Mouse (Mus musculus) urinary bladder, postnatal 10 days (tissue): ENCODE measurements at regions not wholly inside any gene's neighbourhood (a gene's known extent, or its start where the extent isn't known, plus 50 kb on each side); places are given as distances from the start of the nearest gene placed in this dataset.

Experiments used
- DNase-seq: peaks from one replicate; pipeline ENCODE4 v3.0.0; 2022; ENCODE audit warnings: low spot score

DNA sequence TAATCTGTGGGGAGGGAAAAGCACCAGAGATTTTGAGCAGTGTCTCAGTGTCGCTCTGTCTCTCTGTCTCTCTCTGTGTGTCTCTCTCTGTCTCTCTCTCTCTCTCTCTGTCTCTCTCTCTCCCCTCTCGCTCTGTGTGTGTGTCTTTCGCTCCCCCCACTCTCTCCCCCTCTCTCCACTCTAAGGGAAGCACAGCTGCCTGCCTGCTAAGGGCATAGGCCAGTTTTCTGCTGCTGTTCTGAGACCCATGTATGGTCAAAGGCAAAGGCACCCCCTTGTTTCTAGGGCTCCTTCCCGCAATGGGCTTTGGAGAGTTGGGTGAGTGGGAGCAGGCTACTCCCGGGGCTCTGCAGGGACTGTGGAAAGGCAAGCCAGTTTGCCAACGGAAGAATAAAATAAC lies 192.2 kb downstream of the Lmo4 start:
- no peak for DNase-seq

DNA sequence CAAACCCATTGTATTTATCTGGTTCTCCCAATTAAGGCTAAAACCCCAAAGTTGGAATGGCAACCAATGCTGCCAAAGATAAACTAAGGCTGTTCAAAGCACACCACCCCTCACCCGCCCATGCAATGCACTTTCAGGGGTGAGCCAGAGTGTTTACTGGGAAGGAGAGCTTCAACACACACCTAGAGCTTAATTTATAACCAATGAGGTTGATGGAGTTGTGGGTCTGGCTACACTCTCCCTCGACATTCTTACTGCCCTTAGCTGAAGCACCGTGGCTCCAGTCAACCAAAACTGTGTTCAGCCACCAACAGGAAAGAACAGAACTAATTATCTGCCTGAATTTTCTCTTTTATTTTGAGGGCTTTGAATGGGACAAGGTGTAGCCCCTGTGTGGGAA lies 192.8 kb downstream of the Lmo4 start:
- DNase-seq = no peak

DNA sequence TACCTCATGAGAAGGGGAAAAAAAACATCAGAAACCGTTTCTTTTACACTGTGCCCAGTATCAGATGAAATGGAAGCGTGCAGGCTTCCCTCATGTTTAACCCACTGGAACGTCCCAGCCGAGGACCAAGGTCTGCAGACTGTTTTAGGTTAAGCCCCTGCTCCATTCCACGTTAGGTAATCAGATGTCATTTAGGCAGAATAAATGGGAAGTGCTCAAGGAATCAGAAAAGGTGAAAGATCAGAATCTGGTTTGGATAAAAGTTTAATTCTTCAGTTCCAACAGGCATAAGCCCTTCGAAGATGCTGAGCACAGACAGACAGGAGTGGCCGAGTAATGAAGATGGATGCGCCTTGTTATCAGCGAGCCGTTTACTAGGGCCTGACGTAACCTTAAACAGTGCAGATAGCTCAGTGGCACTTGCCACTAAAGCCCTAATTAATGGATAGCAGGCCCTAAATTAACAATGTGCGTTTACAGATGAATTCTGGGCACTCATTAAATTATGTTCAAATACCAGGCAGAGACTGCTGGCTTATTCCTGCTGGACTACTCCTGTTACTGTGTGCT lies 193.5 kb downstream of the Lmo4 start:
- no peak for DNase-seq

DNA sequence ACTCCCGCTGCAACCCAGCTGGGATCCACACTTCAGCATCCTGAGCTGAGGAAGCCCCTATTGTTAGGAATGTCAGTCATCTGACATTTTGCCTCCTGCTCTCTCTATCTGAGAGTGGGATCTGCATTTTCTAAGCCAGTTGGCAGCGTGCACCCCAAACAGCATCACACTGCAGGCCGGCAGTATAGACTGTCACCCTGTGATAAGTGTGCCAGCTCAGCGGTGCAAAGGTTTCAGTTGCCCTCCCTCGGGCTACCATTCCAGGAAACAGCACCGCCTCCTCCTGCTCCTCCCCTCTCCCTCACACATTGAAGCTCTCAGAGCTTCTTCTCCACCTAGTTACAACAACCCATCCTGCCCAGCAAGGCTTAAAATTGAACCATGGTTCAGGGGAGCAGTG lies 194.5 kb downstream of the Lmo4 start:
- DNase-seq = no peak

DNA sequence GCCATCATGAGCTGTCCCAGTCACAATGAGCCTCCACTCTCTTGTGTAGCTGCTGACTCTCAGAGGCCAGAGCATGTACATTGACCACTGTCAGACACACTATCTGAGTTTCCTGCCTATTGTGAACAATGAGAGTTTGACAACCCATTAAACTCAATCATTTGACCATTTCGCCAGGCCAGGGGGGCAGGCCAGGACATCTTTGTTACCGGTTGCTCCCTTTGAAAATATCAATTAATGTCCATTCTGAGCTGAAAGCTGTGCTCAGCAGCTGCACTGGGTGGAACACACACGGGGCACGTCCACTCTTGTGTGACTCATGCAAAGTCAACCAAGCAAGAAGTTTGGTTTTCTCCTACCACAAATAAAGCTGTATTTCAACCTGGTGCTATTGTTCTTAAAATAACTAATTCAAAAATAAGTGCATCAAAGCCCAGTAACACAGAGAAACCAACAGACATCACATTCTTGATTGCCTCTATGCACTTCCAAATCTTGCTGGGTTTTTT lies 197.9 kb downstream of the Lmo4 start:
- no peak for DNase-seq

DNA sequence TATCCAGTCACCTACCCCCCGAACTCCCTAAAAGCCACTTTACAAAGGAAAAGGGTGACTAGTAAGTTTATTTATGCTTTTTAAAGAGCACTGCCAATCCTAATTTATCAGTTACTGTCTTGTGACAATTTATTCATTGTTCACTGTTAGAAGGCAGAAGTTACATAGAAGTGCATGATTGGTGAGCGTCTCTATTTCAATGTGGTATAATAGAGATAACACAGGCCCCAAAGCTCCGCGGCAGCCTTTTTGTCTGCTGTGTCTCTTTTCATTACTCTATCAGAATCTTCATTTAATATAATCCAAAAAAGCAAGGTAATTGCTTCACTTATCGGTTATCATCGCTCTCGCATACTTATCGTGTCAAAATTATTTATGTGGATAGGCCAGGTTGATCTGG lies 207.1 kb downstream of the Lmo4 start:
- DNase-seq = no peak

DNA sequence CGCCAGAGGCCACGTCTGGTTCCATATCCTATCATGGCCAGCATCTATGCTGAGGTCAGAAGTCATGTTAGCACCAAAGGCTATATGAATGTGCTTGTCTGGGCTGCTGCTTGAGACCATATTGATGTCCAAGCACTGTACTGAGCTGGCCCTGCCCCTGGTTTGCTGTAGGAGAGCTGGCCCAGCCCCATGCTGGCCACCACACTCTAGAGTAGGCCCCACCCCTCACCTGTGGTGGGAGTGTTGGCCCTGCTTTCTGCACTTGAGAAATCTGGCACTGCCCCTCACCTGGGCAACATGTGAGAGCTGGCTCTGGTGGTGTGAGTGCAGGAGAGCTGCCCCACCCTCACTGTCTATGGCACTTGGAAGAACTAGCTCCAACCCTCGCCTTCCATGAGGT lies 210.0 kb downstream of the Lmo4 start:
- DNase-seq = no peak

DNA sequence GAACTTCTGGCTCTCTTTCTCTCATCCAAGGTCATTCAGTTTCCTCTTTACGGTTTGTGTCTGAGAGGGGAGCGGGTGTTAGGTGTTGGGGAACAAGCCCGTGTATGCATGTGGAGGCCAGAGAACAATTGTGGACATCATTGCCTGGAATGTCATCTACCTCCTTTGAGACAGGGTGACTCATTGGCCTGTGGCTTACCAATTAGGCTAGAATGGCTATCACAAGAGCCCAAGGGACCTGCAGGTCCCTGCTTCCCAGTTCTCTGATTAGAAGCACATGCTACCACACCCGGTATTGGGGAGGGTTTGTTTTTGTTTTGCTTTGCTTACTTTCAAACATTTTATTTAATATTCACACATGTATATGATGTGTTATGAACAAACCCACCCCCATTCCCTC lies 216.0 kb downstream of the Lmo4 start:
- DNase-seq = no peak

DNA sequence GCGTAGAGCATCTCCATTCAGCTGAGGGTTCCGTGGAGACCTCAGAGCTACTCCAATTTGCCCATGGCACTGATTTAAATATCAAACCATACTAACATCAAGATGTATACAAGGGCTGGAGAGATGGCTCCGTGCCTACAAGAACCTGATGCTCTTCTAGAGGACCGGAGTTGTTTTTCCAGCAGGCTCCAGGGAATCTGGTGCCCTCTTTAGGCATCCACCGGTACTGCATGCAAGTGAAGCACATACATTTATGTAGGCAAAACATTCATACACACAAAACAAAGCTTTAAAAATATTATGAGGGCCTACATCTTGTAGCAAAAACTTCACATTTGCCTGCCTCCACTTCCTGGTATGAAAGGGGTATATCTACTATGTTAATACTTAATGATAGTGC lies 217.0 kb downstream of the Lmo4 start:
- no peak for DNase-seq

DNA sequence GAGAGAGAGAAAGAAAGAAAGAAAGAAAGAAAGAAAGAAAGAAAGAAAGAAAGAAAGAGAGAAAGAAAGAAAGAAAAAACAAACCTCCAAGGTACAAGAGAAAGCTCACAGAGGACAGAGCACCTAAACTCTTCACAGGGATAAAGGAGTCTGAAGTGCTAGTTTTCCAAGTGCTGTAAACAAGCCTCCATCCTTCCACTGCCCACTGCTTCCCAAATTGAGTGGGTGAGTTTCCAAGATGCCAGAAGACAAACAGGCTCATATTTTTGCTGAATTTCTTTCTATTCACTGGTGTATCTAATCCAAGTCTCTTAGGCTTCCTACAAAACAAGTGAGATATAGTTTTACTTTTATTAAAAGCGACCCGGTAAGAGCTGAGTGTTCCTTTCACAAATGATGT lies 218.2 kb downstream of the Lmo4 start:
- DNase-seq = no peak

DNA sequence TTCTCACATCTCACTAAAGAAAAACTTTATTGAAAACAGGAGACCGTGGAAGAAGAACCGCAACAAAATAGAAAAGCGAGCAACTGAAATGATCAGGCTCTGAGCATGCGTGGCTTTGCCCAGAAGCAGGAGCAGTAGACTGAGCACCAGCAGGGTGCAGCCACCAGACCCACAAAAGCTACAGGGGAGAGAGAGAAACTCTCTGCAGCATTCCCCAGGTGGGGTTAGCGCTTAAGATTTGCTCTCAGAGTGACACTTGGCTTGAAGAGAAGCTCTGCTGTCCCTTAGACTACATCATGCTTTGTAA lies 218.9 kb downstream of the Lmo4 start:
- DNase-seq = no peak

DNA sequence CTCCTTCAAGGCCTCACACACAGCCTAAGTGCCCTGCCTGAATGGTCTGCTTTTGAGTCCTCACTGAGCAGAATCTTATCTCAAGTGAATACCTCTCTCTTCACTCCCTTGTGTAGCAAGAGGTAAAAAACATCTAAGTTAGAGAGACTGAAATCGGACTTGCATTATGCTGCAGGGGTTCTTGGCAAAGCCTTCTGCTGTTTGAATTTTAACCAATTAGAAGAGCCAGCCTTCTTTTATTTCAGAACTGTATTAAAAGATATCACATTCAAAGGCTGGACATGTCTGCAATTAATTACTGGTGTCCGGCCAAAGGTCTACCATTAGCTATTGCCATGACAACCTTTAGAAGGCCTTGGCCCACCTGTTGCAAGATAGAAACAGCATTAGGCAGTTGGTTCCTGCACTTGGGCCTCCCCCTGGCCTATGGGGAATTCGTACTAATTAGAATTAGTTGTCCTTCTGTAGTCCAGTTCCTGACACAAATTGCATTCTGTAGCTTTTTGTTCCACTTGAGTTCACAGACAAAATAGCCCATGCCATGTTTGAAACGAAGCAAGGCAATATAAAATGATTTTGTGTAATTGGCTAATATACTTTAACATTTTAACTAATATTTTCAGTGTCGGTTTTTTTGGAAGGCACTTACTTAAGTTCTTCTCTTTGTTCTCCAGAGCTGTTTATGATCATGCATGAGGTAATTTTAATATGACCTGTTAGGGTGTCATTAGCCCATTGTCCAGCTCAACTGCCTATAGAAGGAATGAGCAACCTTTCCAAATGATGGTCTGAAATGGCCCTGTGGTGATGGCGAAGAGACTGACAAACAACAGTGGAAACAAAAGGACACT lies 219.4 kb downstream of the Lmo4 start:
- no peak for DNase-seq

DNA sequence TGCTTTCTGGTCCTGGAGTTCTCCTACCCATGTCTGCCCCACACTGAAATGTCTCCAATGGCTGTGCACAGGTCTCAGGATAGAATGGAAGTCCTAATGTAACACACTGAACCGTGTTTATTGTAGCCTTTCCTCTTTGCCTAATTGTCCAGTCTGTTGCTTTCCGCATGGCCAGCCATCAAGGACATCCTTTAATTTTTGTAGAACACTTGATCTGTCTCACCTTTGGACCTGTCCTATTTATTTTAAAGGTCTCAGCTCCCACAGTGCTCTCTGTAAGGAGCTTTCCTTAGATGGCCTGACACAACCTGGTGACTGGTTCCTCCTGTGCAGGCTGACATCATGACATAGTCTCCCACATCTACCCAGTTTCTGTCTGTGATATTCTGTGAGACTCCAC lies 226.3 kb downstream of the Lmo4 start:
- DNase-seq = no peak

DNA sequence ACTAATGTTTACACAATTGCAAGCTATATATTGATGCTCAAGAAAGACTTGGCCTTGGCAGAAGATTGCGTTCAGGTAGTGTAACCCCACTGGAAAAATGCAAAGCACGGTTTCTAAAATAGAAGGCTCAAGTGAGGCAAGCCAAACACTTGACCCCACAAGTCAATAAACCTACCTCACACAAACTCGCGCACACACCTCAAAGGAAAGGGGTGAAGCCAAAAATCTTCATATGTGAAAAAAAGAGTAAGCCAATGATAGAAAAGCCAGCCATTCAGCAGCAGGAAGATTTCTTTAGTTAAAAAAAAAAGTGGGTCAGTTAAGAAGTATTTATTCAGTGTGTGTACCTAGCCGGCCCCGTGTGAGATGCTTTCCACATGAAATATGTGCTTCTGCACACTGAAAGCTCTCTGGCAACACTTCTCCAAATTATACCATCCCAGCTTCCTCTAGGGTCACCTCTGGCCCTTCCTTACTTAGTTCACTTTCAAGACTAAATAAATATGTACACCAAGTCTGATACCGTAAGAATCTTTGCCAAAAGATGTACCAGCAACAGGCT lies 227.1 kb downstream of the Lmo4 start:
- DNase-seq = no peak

DNA sequence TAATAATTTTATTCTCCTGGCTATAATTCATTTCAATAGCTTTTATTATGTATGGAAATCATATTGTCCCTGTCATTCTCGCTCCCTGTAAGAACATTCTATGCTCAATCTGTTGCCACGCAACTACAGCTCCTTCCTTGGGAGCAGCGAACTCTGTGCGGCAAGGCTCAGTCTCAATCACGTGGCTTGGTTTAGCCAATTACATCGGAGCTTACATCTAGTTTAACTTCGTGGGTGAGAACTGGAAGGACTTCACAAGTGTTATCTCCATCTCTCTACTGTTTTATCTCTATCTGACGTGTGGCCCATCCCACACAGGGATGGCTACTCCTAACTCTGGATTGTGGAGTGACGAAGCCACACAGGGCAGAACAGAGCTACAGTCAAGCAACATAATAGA lies 231.4 kb downstream of the Lmo4 start:
- DNase-seq = no peak

DNA sequence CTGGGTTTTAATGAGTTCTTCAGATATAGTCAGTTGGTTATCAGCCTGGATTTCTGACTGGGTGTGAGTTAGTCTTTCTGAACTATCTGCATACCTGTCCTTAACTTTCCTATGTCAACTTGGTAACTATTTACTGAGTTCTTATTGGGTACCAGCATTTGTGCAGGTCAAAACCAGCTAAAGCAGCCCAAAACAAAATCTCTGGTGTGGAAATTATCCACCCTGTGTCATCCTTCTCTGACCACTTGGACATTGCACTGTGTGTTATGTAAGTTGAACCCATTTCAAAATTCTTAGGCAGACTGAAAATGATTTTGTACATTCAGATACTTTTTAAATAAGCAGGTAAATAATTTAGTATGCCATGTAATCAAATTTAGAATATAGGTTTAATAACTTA lies 232.7 kb downstream of the Lmo4 start:
- no peak for DNase-seq

DNA sequence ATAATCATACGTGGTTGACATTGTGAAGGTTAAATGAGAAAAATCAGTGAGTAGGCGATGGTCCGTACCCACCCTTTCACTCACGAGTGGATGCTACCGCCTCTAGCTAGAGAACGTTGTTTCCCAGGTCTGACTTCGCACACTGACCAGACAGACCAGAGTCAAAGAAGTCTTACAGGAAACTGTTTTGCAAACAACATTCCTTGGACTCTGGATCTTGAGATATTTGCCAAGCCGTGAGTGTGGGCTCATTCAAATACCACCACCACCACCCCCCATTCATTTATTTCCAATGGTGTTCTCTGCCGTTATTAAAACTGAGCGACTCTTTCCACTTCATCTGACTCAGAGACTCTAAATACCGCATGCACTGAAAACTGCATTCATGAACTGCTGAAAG lies 234.2 kb downstream of the Lmo4 start:
- no peak for DNase-seq

DNA sequence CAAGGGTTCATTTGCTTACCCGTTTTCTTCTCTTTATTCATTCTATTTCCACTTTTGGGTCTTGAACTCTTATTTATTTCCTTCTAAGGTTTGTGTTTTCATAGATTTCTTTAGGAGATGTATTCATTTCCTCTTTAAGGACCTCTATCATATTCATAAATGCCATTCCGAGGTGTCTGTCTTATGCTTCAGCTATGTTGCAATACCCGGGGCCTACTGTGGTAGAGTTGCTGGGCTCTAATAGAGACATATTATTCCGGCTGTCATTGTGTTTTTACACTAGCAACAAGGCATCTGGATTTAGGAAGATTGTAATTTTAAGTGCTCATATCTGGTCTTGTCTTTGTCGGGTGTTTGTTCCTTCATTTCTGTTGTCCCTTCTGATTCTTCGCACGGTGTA lies 249.5 kb downstream of the Lmo4 start:
- DNase-seq = no peak

DNA sequence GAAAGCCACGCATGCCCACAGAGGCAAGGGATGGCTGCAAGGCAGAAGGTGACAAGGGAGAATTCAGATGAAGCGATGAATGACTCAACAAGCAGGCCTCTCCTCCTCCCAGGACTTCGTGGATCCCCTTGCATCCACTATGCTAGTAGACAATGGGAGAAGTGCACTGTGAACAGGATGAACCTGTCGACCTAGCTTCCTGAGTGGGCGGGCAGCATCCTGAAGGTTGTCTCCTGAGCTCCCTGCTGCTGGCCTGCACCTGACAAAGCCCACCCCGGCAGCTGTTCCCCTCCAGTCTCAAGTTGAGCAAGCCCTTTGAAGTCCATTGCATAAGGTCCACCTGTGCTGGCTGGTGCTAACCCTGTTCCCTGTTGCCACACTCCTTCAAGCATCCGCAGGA lies 250.2 kb downstream of the Lmo4 start:
- DNase-seq = no peak

DNA sequence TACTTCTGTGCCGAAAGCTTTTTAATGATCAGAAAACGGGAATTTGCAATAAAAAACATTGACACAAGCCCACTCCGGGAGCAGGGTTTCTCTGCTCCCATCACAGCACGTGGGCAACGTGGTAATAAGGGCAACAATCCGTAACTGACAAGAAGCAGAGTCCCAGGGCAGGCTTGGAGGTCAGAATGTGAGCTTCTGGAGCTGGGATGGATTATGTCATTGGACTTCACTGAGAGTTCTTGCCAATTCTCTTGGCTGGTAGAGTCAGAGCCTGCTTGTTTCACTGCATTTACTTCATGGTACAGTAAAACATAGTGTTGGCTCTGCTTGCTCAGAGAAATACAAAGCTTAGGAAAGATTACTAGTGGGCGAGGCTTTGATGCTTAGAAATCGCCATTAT lies 252.7 kb downstream of the Lmo4 start:
- DNase-seq = no peak

DNA sequence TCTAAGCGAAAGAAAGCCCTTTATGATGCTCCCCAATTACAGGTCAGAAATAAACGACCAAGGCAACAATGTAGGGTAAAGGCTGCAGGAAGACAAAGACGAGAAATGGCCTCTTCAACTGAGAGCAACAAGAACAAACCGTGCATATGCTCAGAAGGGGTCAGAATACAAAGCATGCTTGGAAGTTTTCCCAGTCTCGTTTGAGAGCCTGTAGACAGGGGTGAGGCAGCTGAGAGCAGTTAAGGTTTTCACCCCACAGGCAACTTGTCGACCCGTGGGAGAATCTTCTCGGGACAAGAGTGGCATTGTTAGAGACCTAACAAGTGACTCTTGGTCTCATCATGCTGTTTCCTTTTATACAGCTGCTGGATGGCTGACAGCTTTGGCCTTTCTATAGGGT lies 255.4 kb downstream of the Lmo4 start:
- DNase-seq = no peak

DNA sequence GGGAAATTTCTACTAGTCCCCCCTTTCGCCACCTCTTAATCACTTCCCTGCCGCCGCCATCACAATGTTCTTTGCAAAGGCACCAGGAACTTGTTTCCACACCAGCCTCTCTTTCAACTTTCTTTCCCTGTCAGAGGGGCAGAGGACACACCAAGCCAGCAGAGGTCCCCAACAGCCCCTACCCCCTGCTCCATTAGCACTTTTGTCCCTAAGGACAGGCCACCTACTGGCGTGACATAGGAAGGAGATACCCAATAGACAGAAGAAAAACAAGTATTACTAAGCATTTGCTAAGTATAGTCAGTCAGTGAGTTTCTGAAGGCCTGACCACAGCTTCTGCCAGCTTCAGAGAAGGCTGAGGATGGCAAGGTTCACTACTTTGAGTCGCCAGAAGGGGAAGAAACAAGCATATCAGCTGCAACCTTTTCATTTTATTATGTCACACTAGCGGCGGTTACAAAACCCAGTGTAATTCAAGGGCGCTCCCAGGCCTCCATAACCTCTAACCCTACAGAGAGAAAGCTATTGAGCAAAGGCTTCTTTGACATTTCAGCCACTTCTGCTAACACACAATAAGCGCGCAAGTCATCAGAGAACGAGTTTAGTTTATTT lies 255.9 kb downstream of the Lmo4 start:
- no peak for DNase-seq

DNA sequence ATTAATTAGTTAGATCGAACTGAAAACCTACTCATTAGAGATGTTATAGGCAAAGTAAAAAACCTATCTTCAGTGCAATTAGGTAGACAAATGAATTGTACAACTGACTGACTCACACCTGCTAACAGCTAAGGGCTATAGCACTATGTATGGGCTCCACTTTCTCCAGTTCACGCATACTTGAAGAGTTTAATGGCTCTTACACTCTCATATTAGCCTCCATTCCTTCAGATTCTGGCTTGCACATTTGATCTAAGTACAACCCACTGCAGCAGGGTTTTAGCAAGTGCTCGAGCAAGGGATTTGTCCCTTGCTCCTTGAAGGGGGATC lies 257.1 kb downstream of the Lmo4 start:
- DNase-seq = no peak
